Mouse (Mus musculus): ENCODE data around the gene Mgat4c.

DNA sequence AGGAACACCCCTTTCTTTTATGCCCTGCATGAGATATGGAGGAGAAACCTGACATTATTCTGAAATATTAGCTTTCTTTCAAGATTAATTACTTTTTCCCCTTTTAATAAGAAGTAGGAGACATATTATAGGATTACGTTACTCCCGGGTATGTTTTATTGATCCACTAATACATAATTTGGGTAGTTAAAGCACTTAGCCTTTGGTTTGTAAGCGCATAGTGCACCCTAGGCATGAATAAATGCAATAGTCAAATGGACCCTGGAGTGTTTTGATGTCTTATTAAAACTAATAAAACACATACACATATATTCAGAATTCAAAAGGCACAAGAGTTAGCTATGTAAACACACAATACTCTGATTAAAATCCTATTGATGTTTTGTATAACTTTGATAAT, 374.9 kb downstream of the Mgat4c start:
- TF ChIP-seq POLR2A (IDR thresholded peaks at IDR 0.05; ENCODE audit: insufficient read depth, low read length) (no peak), CTCF (IDR thresholded peaks at IDR 0.05; ENCODE audit: low read depth, low read length) (no peak)
